Mouse (Mus musculus) mouse embryonic stem cell (cell line): ENCODE results near the gene Foxl2.

Experiments
- in situ Hi-C, 2 experiments: fragments of 300-500 bp; cut with MboI; formaldehyde crosslinking; loops; 1 replicate in 1 of 2; 3 replicates in 1 of 2; pipeline ENCODE4 v1.14.3; 2019 to 2020; ENCODE audit warnings: low sequenced_read_pairs in 2 of 2, low pct_unique_long_range_greater_than_20kb in 1 of 2, mixed read lengths in 1 of 2; ENCODE audit not compliant: unreplicated experiment in 1 of 2

Foxl2 gene

GRCm38 (mm10) chr9:98959851-98960250 is 4.8 kb downstream of the Foxl2 start:
- in situ Hi-C loops: loop anchor here in 1 of 2 experiments (10.0 kb wide), 1 partner anchor 915 kb away; the partner anchor contains the start of gene Sox14

GRCm38 (mm10) chr9:98960348-98960747 is 5.3 kb downstream of the Foxl2 start:
- in situ Hi-C loops: no loop called here

GRCm38 (mm10) chr9:98961591-98962477 is 6.7 kb downstream of the Foxl2 start:
- in situ Hi-C loops: no loop called here

- in situ Hi-C loops: no loop called here
These were observed 7.5 kb downstream of the Foxl2 start for GRCm38 (mm10) chr9:98962478-98963142.

GRCm38 (mm10) chr9:98963661-98964060 is 8.6 kb downstream of the Foxl2 start:
- in situ Hi-C loops: no loop called here

- in situ Hi-C loops: no loop called here
These were observed 10.0 kb downstream of the Foxl2 start for GRCm38 (mm10) chr9:98965084-98965483.

GRCm38 (mm10) chr9:98973101-98973521 is 18.0 kb downstream of the Foxl2 start:
- in situ Hi-C loops: loop anchor here in 1 of 2 experiments (10.0 kb wide), 1 partner anchor 402 kb away; no protein-coding TSS in a partner anchor

GRCm38 (mm10) chr9:98973561-98973960 is 18.5 kb downstream of the Foxl2 start:
- in situ Hi-C loops: loop anchor here in 1 of 2 experiments (10.0 kb wide), 1 partner anchor 401 kb away; no protein-coding TSS in a partner anchor

GRCm38 (mm10) chr9:98974898-98975297 is 19.8 kb downstream of the Foxl2 start:
- in situ Hi-C loops: loop anchor here in 1 of 2 experiments (10.0 kb wide), 1 partner anchor 400 kb away; no protein-coding TSS in a partner anchor

- in situ Hi-C loops: loop anchor here in 1 of 2 experiments (10.0 kb wide), 1 partner anchor 399 kb away; no protein-coding TSS in a partner anchor
These were observed 21.0 kb downstream of the Foxl2 start for GRCm38 (mm10) chr9:98976081-98976480.

- in situ Hi-C loops: loop anchor here in 1 of 2 experiments (10.0 kb wide), 1 partner anchor 398 kb away; no protein-coding TSS in a partner anchor
These were observed 21.4 kb downstream of the Foxl2 start for GRCm38 (mm10) chr9:98976520-98976919.

- in situ Hi-C loops: loop anchor here in 1 of 2 experiments (10.0 kb wide), 1 partner anchor 395 kb away; no protein-coding TSS in a partner anchor
These were observed 24.6 kb downstream of the Foxl2 start for GRCm38 (mm10) chr9:98979431-98980416.

- in situ Hi-C loops: no loop called here
These were observed 30.9 kb downstream of the Foxl2 start, which contains the start of gene Faim for GRCm38 (mm10) chr9:98985800-98986475. Faim (plus strand) TSS chr9:98986373.

GRCm38 (mm10) chr9:98986476-98987096 is 31.5 kb downstream of the Foxl2 start:
- in situ Hi-C loops: no loop called here

GRCm38 (mm10) chr9:98987131-98987530 is 32.0 kb downstream of the Foxl2 start:
- in situ Hi-C loops: no loop called here

- in situ Hi-C loops: no loop called here
These were observed 39.0 kb downstream of the Foxl2 start for GRCm38 (mm10) chr9:98994103-98994502.

GRCm38 (mm10) chr9:98999881-99000339 is 44.8 kb downstream of the Foxl2 start:
- in situ Hi-C loops: no loop called here
